In the genomic region with DNA sequence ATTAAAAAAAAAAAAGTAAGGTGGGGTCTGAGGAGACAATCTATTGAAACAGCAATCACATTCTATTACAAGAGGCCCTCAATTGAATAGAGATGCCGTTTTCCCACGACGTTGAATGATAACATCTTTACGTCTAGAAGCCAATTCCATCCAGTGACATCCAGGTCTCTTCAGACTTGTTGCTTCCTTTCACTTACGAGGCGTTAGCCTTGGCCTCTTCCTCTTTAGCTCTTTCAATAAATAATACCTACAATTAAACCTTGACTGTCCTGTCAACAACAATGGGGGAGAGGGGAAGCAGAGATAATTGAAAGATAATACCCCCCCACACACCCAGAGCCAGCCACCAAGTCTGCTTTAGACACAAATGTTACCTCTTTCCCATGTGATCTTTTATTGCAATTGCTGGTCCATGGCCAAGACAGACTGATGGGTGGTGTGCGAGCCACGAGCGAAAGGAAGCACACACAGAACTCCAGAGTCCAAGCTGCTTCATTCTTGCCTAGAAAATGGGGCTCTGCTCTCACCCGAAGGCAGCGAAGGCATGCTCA, we compare ENCODE assay signal across 18 mouse cellular contexts. TPM values are rescaled to one million over a fixed set of nuclear protein-coding genes. Genes with fewer than 3 reads are reported as not detected.
A peak's percentile ranks its signal among the peaks of the same experiment; 100 is the strongest.
DNase-seq lines count a peak whose midpoint lies in the region; ATAC-seq and TF ChIP-seq lines count a peak whose summit lies in the region.
"Had no signal": no experiment of that assay in that cellular context is flagged by ENCODE, and none has a peak within 500 bp of the region (broad histone marks: within the 10 kb centered on the region; RNA-seq: fewer than 3 reads in every experiment).

No protein-coding gene starts in this region.

- 49% methylated on average over 11 of the region's 11 CpGs for WGBS in heart, adult 2 months
- WGBS in lung, postnatal 0 days = 63% methylated on average over 11 of the region's 11 CpGs
- WGBS in lung, adult 2 months = 54% methylated on average over 11 of the region's 11 CpGs

- H3K4me2 ChIP-seq in lung, postnatal 0 days (replicated peaks; ENCODE audit: low read depth, low read length) = no peak overlapping the region
- H3K4me2 ChIP-seq: forebrain, embryonic 13.5 days; heart, embryonic 11.5 days; heart, embryonic 15.5 days; hindbrain, embryonic 15.5 days had no signal

- TF ChIP-seq POLR2A in heart, adult 2 months (IDR thresholded peaks at IDR 0.05; ENCODE audit: insufficient read depth, low read depth, low read length) = no peak
- no peak for TF ChIP-seq POLR2A in lung, adult 2 months (IDR thresholded peaks at IDR 0.05; ENCODE audit: borderline replicate concordance, extremely low read depth, low read depth, low read length)

- ATAC-seq in lung, postnatal 0 days = peak; percentile 45
- ATAC-seq: forebrain, embryonic 13.5 days; forebrain, postnatal 0 days had no signal

- TF ChIP-seq CTCF in heart, adult 2 months (IDR thresholded peaks at IDR 0.05) = no peak
- TF ChIP-seq CTCF in lung, postnatal 0 days (IDR thresholded peaks at IDR 0.05) = no peak
- no peak for TF ChIP-seq CTCF in lung, adult 2 months (IDR thresholded peaks at IDR 0.05; ENCODE audit: insufficient read depth, low read length)

- peak overlapping the region; percentile 26; the same call in 1 of the 2 replicates for H3K27ac ChIP-seq in heart, adult 2 months
- no peak overlapping the region for H3K27ac ChIP-seq in lung, postnatal 0 days (ENCODE audit: low read length)
- H3K27ac ChIP-seq: embryonic facial prominence, embryonic 10.5 days; forebrain, embryonic 13.5 days; hindbrain, embryonic 15.5 days had no signal

- H3K79me2 ChIP-seq in heart, adult 2 months (replicated peaks; ENCODE audit: control insufficient read depth, insufficient read depth, low read length) = no peaks in the 10 kb centered on the region

- peak in 1 of 2 experiments; percentile 18 for DNase-seq in heart, adult 2 months
- no peak for DNase-seq in heart, adult 9 months (ENCODE audit: low spot score in 2 of 2)
- peak; percentile 30 for DNase-seq in kidney, adult 9 months
- no peak for DNase-seq in kidney, adult 18-20 months
- DNase-seq in lung, postnatal 0 days (ENCODE audit: low spot score) = peak; percentile 60
- DNase-seq in lung, adult 2 months = no peak
- no peak for DNase-seq in right cerebral cortex, adult 2 months (ENCODE audit: low spot score in 2 of 2)
- DNase-seq: adrenal gland, postnatal 10 days; cerebellum, adult 18-20 months; cerebellum, postnatal 10 days; forebrain, postnatal 0 days; gastrocnemius, postnatal 14 days; heart, postnatal 36 days had no signal

- no peak overlapping the region for H3K9ac ChIP-seq in heart, adult 2 months (ENCODE audit: low read depth, low read length)
- no peak overlapping the region for H3K9ac ChIP-seq in lung, postnatal 0 days (replicated peaks; ENCODE audit: low read depth)
- H3K9ac ChIP-seq: forebrain, embryonic 13.5 days; forebrain, postnatal 0 days; heart, embryonic 15.5 days; hindbrain, embryonic 15.5 days had no signal

- H3K27me3 ChIP-seq in heart, adult 2 months (ENCODE audit: control insufficient read depth, insufficient read depth, low read length) = no peaks in the 10 kb centered on the region
- H3K27me3 ChIP-seq in lung, postnatal 0 days (replicated peaks; ENCODE audit: insufficient read depth, low read length) = no peaks in the 10 kb centered on the region
- H3K27me3 ChIP-seq: forebrain, embryonic 13.5 days; heart, embryonic 15.5 days; hindbrain, embryonic 15.5 days had no signal

- H3K9me3 ChIP-seq in lung, postnatal 0 days (ENCODE audit: low read length) = no peaks in the 10 kb centered on the region
- H3K9me3 ChIP-seq: embryonic facial prominence, embryonic 10.5 days; forebrain, embryonic 13.5 days; heart, embryonic 15.5 days; hindbrain, embryonic 15.5 days had no signal

- no peaks in the 10 kb centered on the region for H3K36me3 ChIP-seq in heart, adult 2 months (ENCODE audit: control insufficient read depth, insufficient read depth, low read length)
- no peaks in the 10 kb centered on the region for H3K36me3 ChIP-seq in lung, postnatal 0 days (ENCODE audit: insufficient read depth, low read length)
- H3K36me3 ChIP-seq: embryonic facial prominence, embryonic 10.5 days; heart, embryonic 15.5 days; hindbrain, embryonic 15.5 days had no signal

- no peak overlapping the region for H3K4me3 ChIP-seq in heart, adult 2 months
- H3K4me3 ChIP-seq in lung, postnatal 0 days (ENCODE audit: low read depth, low read length) = no peak overlapping the region
- H3K4me3 ChIP-seq in lung, adult 2 months (replicated peaks; ENCODE audit: extremely low read depth, low read depth, low read length) = no peak overlapping the region
- H3K4me3 ChIP-seq: embryonic facial prominence, embryonic 10.5 days; forebrain, embryonic 13.5 days; heart, embryonic 15.5 days; hindbrain, embryonic 15.5 days had no signal

- no peak for TF ChIP-seq EP300 in heart, adult 2 months (IDR thresholded peaks at IDR 0.05; ENCODE audit: insufficient read depth, low read depth, low read length)
- TF ChIP-seq EP300 in lung, postnatal 0 days (IDR thresholded peaks at IDR 0.05) = peak; percentile 89

- peaks cover 11% of the 10 kb centered on the region for H3K4me1 ChIP-seq in heart, adult 2 months (ENCODE audit: control insufficient read depth, insufficient read depth, low read length)
- 0 out of 2 replicates have a peak, but pooled peaks cover 2% of the 10 kb centered on the region for H3K4me1 ChIP-seq in lung, postnatal 0 days (ENCODE audit: insufficient read depth, low read depth, low read length)
- H3K4me1 ChIP-seq in lung, adult 2 months (ENCODE audit: control insufficient read depth, insufficient read depth, low read length) = peaks cover 3% of the 10 kb centered on the region; the same call in 1 of the 2 replicates
- H3K4me1 ChIP-seq: embryonic facial prominence, embryonic 10.5 days had no signal

- intact Hi-C loops in heart, adult 2 months (cut with DNase I) = loop anchor here (2.0 kb wide), 1 partner anchor 13 kb away; no protein-coding TSS in a partner anchor

RNA-seq across cellular contexts. Expression of gene Hlx, which starts 17.8 kb away (rescaled TPM):
- 10 to 100 TPM in 1 of 2 experiments, 1 to 10 TPM in 1; 7.6 to 10.8 TPM for total RNA-seq in heart, adult 2 months (2021)
- polyA plus RNA-seq in heart, adult 2 months (2012; rRNA removed) = 8.8 and 11.4 TPM in 2 replicates
- 34.2 and 63.1 TPM in 2 replicates for polyA plus RNA-seq in lung, postnatal 0 days (2015; fragmentation: Nextera tagmentation; extraction: Ambion mirVana)
- 72.0 and 77.7 TPM in 2 replicates for polyA plus RNA-seq in lung, adult 2 months (2012; rRNA removed)

Comparison
In these comparisons a context has a peak if more than half of its experiments do, and no peak if none do; other contexts are left out.
1. DNase-seq: peak in kidney, adult 9 months (single experiment) and lung, postnatal 0 days (single experiment); none in heart, adult 9 months (0 of 2), kidney, adult 18-20 months (single experiment), lung, adult 2 months (single experiment) and right cerebral cortex, adult 2 months (0 of 2).